Mouse (Mus musculus) lung, postnatal 36 days (tissue): ENCODE measurements around the gene Ugt1a6b.
"Not testable (repeated sequence)": the region's sequence is repeated elsewhere in the genome, so short reads cannot be mapped to it uniquely, and the experiment has no call there.

Source experiments
- DNase-seq: peaks from one replicate; pipeline ENCODE4 v3.0.0; 2022; ENCODE audit warnings: mixed read lengths

Gene Ugt1a6b

GRCm38 (mm10) chr1:88125827-88126360 lies 22.8 kb downstream of the Ugt1a6b start:
- DNase-seq, result peak; percentile 23

GRCm38 (mm10) chr1:88129091-88129490 lies 26.0 kb downstream of the Ugt1a6b start:
- DNase-seq, result not testable (repeated sequence)

- not testable (repeated sequence) for DNase-seq
Observed at GRCm38 (mm10) chr1:88130223-88130622, 27.2 kb downstream of the Ugt1a6b start.

DNA sequence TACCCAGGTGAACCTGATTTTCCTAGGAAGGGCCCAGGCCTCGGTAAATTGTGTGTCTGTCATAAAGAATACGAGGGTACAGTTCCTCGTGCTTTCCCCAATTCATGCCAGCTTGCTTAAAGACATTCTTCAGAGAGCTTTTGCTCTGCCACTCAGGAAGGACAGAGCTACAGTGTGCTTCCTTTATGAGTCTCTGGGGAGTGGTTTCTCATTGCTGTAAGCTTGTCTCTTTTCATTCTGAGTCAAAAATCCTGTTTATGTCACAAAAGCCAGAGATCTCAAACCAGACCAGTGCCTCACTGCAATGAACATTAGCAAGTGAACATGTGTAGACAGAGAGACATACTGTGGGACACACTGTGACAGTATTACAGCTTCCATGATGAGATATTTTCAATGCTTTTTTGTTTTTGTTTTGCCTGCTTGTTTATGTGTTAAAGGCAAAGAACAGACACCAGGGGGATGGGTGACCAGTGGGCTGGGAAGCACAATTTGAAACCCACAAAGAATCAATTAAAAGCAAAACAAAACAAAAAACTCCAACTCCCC lies 30.9 kb downstream of the Ugt1a6b start:
- DNase-seq, result no peak

DNA sequence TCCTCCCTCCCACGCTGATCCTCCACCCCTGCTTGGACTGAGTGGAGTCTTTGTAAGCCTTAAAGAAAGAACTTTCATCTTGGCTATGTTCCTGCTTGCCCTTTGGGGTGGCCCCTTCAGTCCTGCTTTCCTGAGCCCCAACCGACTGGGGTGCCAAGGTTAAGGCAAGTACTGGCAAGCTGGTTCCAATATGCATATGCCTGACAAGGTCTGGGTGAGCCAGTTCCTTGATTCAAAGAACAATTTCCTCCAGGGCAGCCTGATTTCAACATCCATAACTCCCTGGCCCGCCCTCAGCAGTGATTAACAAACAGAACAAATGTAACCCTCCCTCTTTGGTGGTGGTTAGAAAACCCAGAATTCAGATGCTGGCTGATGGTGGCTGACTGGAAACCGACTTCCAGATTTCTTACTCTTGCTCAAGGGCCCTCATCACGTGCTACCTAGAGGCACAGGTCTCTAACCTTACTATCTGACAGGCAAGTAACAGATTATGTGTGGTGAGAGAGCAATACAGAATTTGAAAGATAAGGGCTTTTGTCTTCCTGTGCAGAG lies 31.5 kb downstream of the Ugt1a6b start, which contains the start of gene Ugt1a6a:
Gene Ugt1a6a (plus strand): TSS at position 353 of the 555 bp plus-strand sequence.
- DNase-seq, result peak; percentile 80

GRCm38 (mm10) chr1:88135229-88135904 lies 32.3 kb downstream of the Ugt1a6b start:
- DNase-seq, result peak; percentile 51

DNA sequence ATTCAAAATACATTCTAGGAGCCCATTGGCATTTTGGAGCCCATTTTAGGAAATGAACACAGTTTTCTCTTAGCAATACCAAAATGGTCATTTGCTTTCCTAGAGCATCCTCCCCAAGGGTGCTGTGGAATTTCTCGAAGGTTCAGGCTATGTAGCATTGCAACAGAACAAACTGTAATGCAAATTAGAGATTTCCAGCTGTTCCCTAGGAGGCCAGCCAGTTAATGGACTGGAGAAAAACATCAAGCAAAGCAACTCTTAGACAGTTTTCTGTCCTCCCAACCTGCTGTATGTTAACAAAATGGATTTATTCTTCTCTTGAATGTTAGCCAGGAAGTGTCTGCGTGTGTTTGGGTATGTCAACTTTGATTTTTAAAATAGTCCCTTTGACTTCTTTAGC lies 33.6 kb downstream of the Ugt1a6b start:
- DNase-seq, result peak; percentile 31

- DNase-seq, result no peak
Observed at GRCm38 (mm10) chr1:88137264-88137663, 34.2 kb downstream of the Ugt1a6b start.

- no peak for DNase-seq
Observed at GRCm38 (mm10) chr1:88138145-88138544, 35.1 kb downstream of the Ugt1a6b start.

DNA sequence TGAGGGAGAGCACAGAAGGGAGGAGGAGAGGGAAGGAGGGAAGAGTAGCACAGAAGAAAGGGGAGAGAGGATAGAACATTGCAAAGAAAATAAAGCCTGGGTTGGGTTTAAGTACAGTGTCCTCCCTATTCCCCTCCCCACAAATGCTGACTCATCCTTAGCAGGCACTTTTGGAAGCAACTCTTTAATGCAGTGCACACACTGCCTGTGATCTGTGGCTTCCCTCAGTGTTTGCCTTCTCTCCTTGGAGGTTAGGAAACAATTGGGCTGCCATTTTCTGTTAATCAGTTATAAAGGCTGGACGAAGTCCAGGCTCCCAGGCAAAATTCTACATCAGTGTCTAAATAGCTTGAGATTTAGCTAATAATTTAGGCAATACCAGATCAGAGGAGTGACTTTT lies 37.4 kb downstream of the Ugt1a6b start:
- DNase-seq, result peak; percentile 53

DNA sequence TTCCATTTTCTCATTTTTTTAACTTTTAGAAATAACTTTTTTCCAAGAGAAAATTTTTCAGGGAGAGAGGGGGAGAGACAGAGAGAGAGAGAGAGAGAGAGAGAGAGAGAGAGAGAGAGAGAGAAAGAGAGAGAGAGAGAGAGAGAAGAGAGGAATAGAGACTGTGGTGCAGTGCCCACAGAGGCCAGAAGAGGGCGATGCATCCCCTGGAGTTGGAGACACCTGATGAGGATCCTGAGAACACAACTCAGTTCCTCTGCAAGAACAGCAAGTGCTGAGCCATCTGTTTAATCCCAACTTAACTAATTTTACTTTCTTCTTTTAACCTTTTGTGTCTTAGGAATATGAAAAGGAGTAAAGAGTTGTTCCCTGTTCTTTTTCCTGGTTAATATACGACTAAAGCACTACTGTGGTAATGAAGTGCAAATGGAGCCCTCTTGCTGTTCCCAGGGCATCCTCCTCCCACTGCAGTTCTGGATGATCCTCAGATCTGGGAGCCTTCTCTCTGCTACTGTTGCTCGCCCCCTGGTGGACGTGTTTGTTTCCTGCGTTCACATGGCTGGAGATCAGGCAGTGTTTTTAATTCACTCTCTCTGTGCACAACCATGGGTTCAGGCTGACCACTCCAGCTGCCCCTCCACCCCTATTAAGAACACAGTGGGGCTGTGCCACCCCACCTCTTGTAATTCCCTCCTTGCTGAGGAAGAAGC lies 41.1 kb downstream of the Ugt1a6b start:
- peak; percentile 69 for DNase-seq

- DNase-seq, result peak; percentile 69
Observed at GRCm38 (mm10) chr1:88145278-88145677, 42.2 kb downstream of the Ugt1a6b start.

DNA sequence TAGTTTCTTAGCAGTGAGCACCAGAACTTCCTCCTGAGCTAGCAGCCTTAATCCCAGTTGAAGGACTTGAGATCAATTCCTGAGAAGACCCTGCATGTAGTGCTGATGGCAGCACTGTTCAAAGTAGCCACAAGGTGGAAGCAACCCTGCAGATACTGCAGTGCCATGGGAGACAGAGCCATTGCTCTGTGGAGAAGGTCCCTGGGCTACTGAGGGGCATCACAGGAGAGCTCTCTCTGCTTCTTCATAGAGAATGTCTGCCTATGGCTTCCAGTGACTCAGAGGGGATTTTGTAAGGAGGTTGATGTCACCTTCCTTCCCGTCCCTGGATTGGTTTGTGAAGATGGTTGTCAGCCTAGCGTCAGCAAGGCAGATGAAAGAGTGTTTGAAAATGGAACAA lies 47.1 kb downstream of the Ugt1a6b start:
- DNase-seq, result not testable (repeated sequence)

- DNase-seq, result no peak
Observed at GRCm38 (mm10) chr1:88158430-88158829, 55.4 kb downstream of the Ugt1a6b start.

DNA sequence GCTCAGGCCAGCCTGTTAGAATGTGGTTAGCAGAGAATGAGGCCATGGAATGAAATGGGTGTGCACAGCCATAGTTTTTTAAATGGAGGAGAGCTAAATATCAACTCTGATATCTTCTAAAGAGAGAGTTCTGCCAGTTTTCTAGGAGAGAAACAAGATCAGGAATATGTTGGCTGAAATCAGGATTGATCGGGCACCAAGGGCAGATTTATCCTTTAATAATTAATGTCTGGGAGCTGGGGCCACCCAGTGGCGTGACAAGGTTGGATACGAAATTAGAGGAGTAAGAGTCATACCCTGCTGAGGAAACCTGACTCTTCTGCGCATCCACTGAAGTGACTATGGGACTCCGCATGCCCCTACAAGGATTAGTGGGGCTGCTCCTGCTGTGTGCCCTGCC lies 62.7 kb downstream of the Ugt1a6b start, which contains the start of gene Ugt1a5:
Gene Ugt1a5 (plus strand): TSS at position 302 of the 400 bp plus-strand sequence.
- DNase-seq, result no peak

DNA sequence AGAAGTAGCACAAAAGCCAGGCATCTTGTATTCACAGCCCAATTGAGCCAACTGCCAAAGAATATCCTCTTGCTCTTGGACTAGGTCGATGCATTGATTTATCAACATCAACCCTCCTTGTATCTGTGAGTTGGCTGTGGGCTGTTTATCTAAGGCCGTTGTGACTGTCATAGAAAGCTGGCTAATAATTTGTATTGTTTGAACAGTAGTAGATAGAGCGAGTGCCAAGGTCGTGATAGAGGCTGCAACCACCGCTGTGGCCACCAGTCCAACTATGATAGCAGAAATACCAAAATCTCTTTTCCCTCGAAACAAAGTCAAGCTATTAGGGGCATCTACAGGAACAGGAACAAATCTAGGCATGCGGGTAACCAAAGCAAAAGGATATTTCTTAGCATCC lies 69.1 kb downstream of the Ugt1a6b start:
- not testable (repeated sequence) for DNase-seq

GRCm38 (mm10) chr1:88179657-88180056 lies 76.6 kb downstream of the Ugt1a6b start:
- DNase-seq, result no peak

- DNase-seq, result no peak
Observed at GRCm38 (mm10) chr1:88186325-88186935, 83.4 kb downstream of the Ugt1a6b start.

- no peak for DNase-seq
Observed at GRCm38 (mm10) chr1:88192136-88192535, 89.1 kb downstream of the Ugt1a6b start.

GRCm38 (mm10) chr1:88195687-88196086 lies 92.6 kb downstream of the Ugt1a6b start:
- DNase-seq, result no peak

GRCm38 (mm10) chr1:88197443-88197842 lies 94.4 kb downstream of the Ugt1a6b start:
- no peak for DNase-seq

GRCm38 (mm10) chr1:88199996-88200395 lies 96.9 kb downstream of the Ugt1a6b start:
- DNase-seq, result no peak

DNA sequence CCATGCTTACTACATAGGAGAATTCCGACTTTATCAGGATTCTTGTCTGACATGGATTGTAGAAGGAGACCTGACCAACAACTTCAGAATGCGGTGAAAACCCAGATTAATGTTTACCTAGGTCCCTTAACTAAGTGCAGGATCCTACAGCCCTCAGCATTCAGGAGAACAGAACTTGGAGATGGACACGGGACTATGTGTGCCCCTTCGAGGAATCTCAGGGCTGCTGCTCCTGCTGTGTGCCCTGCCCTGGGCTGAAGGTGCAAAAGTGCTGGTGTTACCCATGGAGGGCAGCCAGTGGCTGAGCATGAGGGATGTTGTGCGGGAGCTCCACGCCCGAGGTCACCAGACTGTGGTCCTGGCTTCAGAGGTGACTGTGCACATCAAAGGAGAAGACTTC lies 97.4 kb downstream of the Ugt1a6b start, which contains the start of gene Ugt1a2:
Gene Ugt1a2 (plus strand): TSS at position 146 of the 400 bp plus-strand sequence.
- DNase-seq, result no peak
